Mouse (Mus musculus): ENCODE data around the gene 1700034J05Rik.

DNA sequence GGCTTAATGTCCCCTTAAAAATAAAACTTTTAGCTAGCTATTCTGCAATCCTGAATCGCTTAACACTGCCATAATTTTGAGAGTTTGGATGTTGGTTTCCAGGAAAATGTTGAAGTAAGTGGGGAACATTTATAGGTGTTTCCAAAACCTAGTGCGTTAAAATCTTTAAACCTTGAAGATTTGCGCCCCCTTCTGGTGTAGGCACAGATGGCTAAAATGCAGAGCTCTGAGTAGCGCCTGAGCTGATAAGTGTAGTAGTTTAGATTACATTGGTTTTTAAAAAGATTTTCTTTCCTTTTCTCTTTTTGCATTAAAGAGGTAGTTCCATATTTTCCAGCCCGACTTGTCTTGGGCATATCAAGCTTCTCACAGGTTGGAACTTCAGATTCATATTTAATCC, 40.0 kb upstream of the 1700034J05Rik start:
- TF ChIP-seq CTCF (IDR thresholded peaks at IDR 0.05; ENCODE audit: borderline replicate concordance, insufficient read depth, low read length), result no peak
- no peak for TF ChIP-seq POLR2A (IDR thresholded peaks at IDR 0.05; ENCODE audit: low read depth, low read length)
